Mouse (Mus musculus) heart, postnatal 0 days (tissue): Measurements from ENCODE around the gene Wnk1.

Experiments used
- CTCF ChIP-seq: IDR thresholded peaks from 2 replicates; pipeline ENCODE4 v1.5.1; 2016; ENCODE audit warnings: antibody characterized with exemption, control low read depth, low read depth
- EP300 ChIP-seq: IDR thresholded peaks from 2 replicates; pipeline ENCODE4 v1.6.1; 2016; ENCODE audit warnings: antibody characterized with exemption, low read depth

DNA sequence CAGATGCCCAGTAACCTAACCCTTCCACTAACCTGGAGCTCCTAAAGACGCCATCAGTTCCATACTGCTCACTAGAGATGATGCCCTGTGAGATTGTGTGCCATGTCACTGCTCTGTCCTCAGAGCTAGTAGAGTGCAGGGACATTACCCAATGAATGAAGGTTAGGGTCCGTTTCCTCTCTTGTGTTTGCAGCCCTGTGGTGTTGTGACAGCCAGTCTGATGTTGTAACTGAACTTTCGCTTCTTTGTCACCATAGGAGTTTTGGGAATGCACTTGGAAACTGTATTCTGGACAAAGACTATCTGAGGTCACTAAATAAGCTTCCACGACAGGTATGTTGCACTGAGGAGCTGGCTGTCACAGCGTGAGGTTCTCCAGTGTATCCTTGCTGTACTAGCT lies 122.8 kb downstream of the Wnk1 start:
- TF ChIP-seq EP300: no peak
- TF ChIP-seq CTCF: no peak
